Mouse (Mus musculus) retina, embryonic 14.5 days (tissue): ENCODE data around the gene Herc2.

Experiments
- DNase-seq: peaks from one replicate; pipeline ENCODE4 v3.0.0-alpha.2; 2015; ENCODE audit warnings: low spot score

Herc2 gene

DNA sequence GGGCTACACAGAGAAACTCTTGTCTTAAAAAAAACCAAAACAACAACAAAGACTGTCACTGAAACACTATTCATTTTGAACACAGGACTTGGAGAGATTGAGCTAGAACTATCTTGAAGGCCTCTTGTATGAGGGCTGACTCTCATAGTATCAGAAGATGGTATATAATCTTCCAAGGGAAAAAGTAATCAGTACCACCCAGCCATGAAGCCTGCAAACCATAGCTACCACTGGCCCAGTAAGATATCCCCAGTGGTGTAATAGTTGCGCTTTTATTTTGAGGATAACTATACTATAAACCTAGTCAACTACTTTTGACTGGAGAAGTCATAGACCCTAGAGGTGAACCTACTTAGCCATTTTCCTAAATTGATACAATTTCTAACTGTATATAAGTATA, 16.6 kb downstream of the Herc2 start:
- DNase-seq = no peak

DNA sequence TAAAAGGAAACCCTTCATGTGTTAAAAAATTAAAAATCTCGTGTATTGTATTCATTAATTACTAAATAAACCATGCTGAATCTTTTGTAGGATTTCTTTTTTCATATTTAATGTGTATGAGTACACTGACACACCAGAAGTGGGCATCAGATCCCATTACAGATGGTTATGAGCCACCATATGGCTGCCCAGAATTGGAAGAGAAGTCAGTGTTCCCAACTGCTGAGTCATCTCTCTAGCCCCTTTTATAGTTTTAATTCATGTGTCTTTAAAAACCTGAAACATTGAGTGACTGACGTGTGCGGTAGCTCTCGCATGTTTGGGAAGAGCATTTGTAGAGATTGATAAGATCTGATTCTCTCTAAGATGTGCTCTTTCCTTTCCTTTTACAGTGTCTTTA, 21.7 kb downstream of the Herc2 start:
- DNase-seq = no peak

DNA sequence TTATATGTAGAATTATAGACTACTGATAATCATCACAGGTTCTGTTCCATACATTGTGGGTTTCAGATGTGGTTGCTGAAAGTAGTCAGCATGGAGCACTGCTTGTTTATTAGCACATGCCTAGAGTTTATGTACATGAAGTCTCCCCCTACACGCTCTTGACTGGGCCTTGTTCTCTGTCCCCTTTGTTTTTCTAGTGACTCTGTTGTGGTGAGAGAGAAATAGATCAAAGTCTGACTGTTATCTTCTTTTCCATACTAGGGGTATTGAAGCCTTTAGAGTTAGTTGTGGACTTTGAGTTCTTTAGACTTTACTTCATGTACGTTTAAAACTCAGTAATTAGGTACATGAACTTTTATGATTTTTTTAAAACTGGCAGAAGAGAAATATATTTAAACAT, 33.0 kb downstream of the Herc2 start:
- no peak for DNase-seq

DNA sequence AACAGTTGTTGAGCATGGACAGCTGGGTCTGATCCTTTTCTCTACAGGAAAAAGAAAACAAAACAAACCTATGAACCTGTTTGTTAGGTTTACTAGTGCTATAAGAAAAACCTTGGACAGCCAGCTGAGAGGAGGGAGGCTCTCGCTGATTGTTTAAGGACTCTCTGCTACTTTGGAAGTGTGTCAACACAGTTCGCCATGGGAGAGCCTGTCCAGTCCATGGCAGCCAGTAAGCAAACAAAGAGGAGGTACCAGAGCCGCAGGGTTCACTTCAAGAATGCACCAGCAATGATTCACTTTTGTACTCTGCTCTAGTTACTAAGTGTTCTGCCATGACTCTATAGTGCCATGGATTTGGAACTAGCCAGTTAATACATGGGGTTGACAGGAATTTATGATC, 39.1 kb downstream of the Herc2 start:
- DNase-seq = no peak

DNA sequence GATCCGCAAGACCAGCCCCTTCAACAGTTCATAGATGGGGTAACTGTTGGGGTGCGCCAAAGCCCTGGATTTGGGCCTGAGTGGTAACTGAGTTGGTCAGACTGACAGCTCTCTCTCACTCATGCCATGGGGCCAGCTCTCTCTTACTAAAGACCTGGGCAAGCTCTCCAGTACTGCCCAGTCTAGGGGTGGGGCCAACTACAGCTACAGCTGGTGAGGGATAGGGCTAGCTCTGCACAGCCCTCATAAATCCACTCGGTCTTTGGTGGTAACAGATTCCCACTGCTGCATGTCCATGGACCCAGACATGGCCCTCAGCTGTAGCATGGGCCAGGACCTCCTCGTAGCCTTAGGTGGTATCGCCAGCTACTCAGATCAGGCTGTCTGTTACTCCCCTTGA, 41.4 kb downstream of the Herc2 start:
- no peak for DNase-seq

DNA sequence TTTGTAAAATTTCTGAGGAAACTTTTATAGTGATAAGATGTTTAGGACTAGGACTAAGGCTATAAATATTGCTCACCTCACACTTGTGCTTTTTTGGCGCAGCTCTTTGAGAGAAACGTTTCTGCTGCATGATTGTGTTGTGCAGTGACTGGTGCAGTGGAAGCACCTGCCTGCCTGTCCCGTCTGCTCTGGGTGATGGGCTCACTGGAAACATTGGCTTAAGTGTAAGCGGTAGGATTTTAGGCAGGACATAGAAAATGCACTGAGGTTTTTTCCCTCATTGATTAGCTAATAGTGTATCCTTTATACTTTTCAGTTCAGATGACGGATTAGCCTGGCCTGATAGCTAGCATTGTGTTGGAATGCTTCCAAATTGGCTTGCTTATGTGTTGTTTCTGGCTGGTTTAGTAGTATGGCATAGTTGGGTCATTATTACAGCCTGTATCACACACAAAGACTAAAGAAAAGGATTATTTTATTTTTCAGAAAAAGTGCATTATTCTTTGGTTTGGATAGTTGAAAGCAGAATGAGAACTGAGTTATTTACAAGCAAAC, 52.4 kb downstream of the Herc2 start:
- DNase-seq = no peak

DNA sequence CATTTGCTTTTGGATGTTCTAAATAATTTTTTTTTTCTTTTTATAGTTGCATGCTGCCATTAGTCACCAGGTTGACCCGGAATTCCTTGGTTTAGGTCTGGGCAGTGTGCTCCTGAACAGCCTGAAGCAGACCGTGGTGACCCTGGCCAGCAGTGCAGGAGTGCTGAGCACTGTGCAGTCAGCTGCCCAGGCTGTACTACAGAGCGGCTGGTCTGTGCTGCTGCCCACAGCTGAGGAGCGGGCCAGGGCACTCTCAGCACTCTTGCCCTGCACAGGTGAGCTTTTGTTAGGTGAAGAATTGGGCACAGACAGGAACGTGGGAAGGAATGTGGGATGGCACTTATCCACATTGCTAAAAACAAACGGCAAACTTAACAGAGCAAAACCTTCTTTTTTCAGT, 63.0 kb downstream of the Herc2 start:
- DNase-seq = no peak

DNA sequence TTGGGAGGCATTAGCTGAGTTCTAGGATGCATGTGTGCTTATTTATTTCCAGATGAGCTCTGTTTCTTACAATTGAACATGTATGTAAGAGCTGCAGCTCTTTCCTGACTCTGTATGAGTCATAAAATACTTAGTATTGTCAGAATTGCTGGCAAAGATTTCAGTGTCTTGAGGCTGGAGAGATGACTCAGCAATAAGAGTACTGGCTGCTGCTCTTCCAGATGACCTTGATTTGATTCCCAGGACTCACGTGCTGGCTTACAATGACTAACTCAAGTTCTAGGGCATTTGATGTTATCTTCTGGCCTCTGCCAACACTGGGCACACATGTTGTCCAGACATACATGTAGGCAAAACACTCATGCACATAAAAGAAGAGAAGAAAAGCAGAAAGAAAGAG, 64.2 kb downstream of the Herc2 start:
- no peak for DNase-seq

DNA sequence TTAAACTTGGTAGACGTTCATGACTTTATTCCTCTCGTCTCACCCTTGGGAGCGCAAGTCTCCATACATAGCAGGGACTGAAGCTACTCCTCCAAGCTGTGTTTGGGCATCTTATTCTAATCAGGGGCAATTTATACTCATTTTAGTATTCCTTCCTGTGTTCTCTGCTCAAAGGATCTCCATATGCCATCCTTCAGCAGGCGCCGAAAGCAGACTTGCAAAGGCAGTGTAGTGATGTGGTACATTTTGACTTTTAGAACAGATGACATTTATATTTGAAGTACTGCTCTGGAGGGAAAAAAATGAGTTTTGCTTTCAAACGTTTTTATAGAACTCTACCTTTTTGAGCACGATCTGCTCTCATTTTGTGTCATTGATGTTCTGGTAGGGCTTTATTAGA, 71.0 kb downstream of the Herc2 start:
- DNase-seq = no peak

DNA sequence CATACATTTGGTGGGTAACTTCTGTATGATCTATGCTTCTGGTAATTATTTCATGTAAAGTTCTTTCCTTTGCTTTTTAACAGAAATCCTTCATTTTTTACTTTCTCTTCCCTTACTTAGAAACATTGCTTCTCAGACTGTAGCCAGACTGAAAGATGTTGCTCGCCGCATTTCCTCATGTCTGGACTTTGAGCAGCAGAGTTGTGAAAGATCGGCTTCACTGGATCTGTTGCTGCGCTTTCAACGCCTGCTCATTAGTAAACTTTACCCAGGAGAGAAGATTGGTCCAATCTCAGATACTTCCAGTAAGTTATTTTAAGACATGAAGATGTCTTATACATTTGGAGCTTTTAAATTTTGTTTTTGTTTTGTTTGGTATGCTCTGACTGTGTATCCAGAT, 71.4 kb downstream of the Herc2 start:
- no peak for DNase-seq

DNA sequence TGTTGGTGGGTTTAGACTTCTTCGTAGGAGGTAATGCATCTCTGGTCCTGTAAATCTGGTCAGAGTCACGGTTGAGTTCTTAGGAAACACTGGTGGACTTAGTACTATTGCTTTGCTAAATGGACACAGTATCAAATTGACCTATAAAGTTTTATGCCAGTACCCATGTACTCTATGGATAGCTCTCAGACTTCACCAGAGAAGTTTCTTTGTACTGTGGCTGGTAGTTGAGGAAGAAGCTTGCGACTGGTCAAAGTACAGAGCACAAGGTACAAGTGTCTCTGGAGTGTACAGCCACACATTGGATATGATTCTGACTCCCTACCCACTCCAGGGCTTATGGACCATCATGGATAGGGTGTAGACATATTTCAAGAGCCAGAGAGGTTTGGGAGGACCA, 78.1 kb downstream of the Herc2 start:
- DNase-seq = no peak

DNA sequence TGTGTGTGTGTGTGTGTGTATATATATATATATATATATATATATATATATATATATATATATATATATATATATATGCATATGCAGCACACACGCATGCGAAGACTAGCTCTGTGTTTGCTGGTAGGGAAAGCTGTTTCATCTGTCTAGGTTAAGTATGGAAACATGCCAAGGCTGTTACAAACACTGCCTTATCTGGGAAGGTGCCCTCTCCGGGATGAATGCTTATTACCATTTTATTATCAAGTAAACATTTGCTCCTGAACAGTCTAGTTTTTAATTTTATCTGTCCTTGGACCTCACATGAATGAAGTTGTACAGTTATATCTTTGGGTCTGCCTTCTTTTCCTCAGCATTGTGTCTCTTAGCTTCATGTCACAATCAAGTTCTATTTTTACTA, 79.6 kb downstream of the Herc2 start:
- DNase-seq = no peak

DNA sequence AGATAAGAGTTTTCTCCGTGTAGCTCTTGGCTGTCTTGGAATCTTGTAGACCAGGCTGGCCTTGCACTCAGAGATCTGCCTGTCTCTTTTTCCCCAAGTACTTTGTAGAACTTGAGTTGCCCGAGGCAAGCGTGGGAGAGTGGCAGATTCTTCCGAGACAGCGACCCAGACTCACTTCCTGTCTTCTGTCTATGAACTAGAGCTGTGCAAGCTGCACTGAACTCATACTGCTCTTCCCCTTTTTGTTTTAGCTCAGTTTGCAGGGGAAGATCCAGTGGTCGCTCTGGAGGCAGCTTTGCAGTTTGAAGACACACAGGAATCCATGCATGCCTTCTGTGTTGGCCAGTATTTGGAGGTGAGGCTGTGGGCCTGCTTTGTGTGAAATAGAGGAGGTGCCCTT, 81.6 kb downstream of the Herc2 start:
- DNase-seq = no peak

DNA sequence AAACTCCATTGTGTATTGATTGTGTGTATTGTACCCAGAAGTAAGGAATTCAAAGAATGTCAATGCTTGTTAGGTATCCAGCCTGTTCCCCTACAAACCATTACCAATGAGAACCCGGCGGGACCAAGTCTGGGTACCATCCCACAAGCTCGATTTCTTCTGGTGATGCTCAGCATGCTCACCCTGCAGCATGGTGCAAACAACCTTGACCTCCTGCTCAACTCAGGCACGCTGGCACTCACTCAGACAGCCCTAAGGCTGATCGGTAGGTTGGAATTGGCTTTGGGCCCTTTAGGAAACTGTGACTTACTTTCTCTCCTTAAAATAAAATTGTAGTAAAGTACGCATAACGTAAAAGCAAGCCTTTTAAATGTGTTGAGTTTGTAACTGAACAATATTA, 88.7 kb downstream of the Herc2 start:
- no peak for DNase-seq

DNA sequence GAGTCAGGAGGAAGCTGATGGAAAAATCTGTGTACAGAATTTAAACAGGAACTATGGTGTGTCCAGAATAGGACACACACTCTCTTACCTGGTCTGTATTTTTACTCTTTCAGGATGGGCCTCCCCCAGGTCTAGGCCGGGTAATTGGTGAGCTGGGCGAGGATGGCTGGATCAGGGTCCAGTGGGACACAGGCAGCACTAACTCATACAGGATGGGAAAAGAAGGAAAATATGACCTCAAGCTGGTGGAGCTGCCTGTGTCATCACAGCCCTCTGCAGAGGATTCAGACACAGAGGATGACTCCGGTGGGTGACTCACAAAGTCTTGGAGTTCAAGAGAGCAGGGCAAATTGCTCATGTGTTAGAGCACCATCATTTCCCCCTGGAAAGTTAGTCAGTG, 96.4 kb downstream of the Herc2 start:
- no peak for DNase-seq

DNA sequence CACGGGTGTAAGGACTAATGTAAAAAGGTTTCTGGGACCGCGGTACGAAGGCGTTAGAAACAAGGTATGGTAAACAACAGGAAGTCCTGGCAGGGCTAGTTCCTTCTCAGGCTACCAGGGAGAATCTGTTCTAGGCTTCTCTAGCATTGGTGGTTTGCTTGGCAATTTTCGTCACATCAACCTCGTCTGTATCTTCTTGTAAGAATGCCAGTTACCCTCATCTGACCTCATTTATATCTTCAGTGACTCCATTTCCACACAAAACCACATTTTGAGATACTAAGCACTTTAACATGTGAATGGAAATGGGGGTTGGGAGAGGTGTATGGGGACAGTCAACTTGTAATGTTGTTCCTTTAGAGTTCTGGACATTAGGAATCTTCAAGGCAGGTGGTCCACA, 98.9 kb downstream of the Herc2 start:
- DNase-seq = no peak

DNA sequence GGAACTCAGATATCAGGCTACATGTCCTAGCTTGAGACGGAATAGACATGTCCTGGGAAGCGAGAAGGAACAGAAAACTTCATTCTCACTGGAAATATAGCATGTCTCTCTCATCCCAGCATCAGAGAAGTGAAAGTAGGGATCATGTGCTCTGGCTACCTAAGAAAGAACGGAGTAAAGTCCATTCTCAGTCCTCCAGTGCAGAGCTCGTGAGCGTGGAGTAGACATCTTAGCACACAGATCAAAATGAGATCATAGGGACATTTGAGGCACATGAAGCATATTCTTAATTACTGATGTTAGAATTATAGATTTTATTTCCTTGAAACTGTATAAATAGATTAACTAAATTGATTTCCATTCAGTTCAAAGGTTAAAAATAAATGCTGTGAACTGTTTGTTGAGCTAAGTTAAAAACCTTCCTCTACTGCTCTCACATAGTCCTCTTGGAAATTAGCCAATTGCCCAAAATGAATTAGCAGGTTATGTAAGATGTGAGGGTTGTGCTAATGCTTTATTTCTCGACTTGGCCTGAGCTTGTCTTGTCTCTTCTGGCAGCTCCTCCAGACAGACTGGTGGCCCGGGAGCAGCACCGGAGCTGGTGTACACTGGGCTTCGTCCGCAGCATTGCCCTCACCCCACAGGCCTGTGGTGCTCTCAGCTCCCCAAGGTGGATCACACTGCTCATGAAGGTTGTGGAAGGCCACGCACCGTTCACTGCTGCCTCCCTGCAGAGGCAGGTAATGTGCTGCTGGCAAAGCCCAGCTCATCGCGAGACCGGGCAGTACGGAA, 102.1 kb downstream of the Herc2 start:
- no peak for DNase-seq

DNA sequence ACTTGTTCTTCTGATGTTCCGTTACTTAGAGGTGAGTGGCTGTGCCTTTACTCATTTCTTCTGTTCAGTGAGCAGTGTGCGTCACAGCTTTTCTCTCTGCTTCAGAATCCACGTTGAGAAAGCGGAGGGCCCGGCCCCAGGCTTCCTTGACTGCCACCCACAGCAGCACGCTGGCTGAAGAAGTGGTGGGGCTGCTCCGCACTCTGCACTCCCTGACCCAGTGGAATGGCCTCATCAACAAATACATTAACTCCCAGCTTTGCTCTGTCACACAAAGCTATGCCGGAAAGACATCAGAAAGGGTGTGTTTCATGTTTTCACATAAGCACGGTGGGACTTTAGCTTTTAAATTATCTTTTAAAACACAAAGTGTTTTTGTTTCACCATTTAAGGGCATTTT, 103.2 kb downstream of the Herc2 start:
- no peak for DNase-seq

DNA sequence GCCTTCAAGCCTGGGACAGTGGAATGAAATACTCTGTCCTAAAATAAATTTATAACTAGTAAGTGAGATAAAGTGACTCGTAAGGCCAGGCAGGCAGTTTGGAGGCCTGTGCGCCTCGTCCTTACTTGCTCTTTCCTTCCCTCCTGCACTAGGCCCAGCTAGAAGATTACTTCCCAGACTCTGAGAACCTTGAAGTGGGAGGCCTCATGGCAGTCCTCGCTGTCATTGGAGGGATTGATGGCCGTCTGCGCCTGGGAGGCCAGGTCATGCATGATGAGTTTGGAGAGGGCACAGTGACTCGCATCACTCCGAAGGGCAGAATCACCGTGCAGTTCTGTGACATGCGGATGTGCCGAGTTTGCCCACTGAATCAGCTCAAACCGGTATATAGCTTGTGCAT, 103.6 kb downstream of the Herc2 start:
- no peak for DNase-seq

DNA sequence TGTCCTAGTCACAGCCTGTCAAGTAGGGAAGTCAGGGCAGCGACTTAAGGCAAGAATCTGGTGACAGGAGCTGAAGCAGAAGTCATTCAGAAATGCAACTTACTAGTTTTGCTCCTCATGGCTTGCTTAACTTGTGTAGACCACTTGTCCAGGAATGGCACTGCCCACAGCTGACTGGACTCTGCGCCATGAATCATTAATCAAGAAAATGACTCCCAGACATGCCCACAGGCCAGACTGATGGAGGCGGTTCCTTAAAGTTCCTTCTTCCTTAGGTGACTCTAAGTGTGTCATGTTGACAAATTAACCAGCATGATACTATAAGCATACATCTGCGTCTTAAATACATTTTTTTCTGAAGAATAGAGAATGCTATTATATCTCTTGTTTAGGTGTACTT, 113.3 kb downstream of the Herc2 start:
- no peak for DNase-seq

DNA sequence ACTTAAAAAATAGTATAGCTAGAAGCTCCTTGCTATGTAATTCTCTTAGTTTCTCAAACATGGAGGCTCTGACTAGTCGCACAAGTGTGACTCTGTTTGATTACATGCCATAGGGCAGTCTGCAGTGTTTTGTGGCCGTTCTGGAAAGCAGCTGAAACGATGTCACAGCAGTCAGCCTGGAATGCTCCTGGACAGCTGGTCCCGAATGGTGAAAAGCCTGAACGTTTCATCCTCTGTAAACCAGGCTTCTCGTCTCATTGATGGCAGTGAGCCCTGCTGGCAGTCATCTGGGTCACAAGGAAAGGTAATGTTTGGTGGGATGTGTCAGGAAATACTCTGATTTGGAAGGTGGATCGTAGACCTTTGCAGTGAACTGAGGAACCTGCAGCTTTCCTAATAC, 118.7 kb downstream of the Herc2 start:
- DNase-seq = no peak

DNA sequence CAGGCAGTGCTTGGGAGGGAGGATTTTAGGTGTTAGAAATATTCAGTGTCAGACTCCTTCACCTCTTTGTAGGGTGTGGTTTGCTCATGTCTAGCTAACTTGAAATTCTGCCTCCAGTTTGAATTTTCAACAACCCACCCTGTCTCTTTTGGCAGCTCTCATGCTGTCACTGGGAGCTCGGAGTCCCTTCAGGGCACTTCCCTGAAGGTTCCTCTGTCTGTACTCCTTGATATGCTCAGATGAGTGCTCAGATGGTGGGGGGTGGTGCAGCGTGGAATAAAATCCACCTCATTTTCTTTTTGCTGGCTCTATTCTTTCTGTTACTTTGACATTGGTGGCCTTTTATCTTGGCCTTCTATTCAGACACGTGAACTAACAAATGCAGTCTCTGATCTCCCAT, 127.4 kb downstream of the Herc2 start:
- DNase-seq = no peak

DNA sequence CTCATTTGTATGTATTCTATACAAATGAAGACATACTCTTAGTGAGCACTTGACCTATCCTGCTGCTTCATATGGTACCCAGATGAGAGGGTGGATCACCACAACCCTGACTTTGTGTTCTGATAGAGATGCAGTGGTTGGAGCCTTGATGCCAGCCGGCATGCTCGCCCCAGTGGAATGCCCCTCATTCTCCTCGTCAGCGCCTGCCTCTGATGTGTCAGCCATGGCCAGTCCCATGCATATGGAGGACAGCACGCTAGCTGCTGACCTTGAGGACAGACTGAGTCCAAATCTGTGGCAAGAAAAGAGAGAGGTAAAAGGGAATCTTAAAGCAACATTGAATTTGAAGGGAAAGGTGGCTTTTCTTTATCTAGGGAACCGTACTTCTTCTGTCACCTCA, 141.0 kb downstream of the Herc2 start:
- no peak for DNase-seq

DNA sequence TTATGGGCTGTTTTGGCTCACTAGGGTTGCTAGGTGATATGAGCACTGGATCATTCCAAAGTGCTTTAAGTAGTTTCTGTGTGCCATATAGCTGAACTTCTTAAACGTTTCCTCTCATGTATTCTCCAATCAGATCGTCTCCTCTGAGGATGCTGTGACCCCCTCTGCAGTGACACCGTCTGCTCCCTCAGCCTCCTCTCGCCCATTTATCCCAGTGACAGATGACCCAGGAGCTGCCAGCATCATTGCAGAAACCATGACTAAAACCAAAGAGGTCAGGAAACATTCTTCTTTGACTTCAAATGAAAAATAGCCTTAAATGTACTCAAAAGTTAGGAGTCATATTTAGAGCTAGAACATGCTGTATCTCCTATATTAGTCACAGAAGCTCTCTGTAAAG, 141.7 kb downstream of the Herc2 start:
- DNase-seq = no peak
